Mouse (Mus musculus): ENCODE data around the gene Gm973.

Gm973 gene

DNA sequence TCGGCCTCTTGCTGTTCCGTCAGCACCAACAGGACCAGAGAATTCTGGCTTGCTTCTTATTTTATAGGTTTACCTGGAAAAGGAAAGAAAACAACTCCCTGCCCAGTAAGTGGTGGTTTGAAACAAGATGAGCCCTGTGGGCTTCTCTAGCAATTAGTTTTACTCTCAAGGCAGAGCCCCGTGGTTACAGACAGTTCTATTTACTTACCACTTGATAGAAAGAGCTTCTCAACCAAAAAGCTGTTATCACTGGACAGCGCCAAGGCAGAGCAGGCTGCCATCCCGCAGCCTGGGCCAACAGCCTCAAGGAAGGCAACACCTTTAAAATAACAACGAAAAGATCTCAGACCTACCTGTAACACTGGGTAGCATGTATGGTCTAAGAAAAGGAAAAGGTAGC, 26.2 kb downstream of the Gm973 start:
- no peak for DNase-seq (ENCODE audit: low spot score in 2 of 2)

DNA sequence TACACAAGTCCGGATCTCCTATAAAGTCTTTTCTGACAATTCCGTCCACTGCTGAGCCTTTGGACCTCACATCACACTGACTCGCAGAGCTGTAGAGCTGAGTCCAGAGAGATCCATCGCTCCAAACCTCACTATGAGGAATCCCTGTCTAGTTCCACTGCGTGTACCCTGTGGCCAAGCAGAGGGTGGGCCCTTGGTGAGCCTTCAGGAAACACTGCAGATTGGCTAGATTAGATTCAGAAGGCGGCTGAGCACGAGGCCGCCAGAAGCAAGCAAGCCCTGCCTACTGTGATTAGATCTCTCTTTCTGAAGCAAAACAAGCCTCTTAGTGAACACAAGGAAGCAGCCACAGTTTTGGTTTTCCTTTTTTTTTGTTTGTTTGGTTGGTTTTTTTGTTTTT, 27.8 kb downstream of the Gm973 start:
- DNase-seq (ENCODE audit: low spot score in 2 of 2), result no peak

DNA sequence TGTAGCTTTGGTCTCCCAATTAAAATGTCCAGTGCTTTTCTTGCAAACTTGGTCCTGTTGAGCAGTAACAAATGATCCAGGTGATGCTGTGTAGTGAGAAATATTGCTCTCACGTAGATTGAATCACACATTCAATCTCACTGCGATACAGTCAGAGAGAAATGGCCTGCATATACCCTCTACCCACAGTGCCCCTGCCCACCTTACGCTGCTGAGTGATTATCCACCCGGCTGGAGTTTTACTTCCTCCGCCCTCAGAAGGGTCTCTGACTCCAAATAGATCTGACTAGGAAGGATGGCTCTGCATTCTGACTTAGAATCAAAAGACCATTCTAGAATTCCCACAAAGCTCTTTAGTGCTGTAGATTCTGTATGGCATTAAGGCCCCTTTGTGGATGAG, 32.4 kb downstream of the Gm973 start:
- no peak for DNase-seq (ENCODE audit: low spot score in 2 of 2)

DNA sequence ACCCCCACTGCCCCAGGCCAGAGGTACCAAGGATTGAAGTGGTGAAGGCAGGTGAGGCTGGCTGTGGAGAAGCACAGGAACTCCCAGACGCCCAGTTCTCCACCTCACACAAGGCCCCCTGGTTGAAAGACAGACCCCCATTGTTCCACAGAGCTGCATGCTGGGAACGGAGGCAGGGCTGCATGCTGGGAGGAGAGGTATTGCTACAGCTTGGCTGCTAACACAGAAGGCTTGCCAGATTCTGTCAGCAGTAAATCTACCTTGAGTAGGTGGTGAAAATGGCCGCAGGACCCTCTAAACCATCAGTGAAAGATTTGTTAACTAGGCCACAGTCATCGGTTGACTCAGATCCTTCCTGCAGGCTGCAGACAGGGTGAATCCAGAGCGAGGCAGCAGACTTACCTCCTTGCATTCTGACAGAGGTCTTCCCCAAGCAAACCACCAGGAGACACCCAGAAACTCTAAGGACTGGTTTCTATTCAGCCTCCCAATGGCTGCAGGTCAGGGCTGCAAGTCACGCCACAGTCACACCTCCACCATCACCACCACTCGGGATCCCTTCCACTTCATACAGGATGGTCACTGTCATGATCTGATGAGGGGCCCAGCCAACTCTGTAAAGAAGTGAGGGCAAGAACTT, 33.1 kb downstream of the Gm973 start:
- DNase-seq (ENCODE audit: low spot score in 2 of 2), result no peak

DNA sequence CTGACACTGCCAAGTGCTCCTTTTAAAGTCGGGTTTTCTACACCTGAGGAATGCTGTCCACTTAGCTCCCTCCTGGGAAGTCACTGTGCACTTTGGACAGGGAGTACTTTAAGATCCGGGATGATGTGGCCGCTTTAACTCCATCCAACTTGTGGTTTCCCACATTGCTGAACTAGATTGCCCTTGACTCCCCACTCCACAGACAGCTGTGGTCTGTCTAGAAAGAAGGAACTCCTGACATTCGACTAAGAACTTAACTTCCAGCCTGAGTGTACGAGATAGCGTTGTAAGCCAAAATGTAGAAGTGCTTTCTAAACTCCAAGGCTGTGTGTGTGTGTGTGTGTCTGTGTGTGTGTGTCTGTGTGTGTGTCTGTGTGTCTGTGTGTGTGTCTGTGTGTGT, 34.2 kb downstream of the Gm973 start:
- DNase-seq (ENCODE audit: low spot score in 2 of 2), result no peak

DNA sequence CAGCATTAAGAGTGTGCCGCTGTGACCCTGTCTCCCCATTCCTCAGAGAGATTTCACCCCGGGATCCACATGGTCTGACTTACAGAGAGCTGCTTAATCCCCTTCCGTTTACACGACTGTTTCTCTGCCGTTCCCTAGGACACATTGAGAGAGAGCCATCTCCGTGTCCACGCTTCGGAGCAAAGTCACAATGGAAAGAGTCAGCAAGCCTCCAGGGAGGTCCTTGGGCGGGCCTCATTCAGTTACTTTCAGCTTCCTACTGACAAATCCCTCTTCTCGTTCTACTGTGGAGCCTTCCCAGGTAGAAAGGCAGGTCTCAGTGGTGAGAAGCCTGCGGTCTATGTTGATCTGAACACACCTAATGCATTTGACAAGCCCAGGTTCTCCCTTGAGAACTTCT, 34.9 kb downstream of the Gm973 start:
- DNase-seq (ENCODE audit: low spot score in 2 of 2), result no peak

DNA sequence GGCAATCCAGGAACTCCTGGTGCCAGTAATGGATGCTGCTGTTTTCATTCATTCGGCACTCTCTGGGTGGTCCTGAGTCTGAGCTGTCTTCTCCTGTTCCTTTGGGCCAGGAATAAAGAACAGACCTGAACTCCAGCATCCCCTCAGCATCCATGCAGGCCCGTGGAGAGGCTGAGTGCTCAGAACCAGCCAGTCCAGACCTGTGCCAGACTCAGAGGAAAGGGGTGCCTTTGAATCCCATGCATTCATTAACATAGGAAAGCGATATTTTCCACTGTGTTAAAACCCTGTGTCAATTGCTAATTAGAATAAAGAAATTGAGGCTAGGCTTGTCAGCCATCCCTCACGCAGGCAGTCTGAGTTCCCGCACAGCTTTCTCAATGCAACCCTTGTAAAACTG, 37.6 kb downstream of the Gm973 start:
- no peak for DNase-seq (ENCODE audit: low spot score in 2 of 2)

DNA sequence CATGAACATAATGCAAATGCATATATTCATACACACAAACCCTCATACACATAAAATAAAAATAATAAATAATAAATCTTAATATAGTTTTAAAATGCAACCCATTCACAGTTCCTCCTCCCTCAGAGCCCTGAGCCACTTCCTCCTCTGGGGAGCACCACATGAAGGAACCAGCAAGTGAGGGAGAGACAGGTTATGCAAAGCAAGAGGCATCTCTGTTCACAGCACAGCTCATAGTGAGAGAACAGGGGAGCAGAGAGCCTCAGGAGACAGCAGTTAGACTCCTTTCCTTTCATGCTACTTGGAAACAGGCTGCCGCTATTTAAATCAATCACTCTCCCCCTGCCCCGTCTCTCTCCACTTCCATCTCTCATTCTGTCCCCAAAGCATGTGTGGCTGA, 47.5 kb downstream of the Gm973 start:
- DNase-seq (ENCODE audit: low spot score in 2 of 2), result no peak

DNA sequence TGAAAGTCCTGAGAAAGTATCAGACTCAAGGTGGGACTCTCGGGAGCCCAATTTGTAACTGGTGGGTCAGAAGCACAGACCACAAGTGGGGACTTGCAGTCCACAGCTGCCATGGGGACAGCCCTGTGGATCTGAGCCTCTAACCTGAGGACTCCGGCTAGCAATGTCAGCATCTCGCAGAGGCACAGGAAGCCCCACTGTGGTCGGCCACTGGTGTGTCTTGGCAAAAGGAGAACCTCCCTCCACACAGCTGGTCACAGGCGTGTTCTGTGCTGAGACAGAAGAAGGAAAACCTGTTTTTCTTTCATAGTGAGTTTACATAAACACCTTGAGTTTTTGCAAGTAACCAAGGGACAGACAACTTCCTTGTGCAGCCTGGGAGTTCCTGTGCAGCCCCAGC, 49.7 kb downstream of the Gm973 start:
- DNase-seq (ENCODE audit: low spot score in 2 of 2), result no peak

DNA sequence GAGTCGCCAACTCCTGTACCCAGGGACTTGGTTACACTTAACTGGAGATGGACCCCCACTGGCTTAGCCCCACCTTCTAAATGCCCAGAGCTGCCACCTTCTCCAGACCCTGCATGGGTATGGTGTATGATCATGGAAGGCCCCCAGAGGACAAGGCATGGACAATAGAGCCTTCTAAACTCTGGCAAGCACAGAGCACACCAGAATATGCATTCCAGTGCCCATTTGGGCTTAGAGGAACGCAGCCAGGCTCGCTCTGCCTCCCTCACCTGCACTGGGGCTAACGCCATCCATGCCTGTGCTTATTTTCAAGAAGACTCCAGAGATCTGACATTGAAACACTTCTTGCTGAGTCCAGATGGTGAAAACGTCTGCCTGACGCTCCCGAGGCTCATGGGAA, 50.2 kb downstream of the Gm973 start:
- DNase-seq (ENCODE audit: low spot score in 2 of 2), result no peak

DNA sequence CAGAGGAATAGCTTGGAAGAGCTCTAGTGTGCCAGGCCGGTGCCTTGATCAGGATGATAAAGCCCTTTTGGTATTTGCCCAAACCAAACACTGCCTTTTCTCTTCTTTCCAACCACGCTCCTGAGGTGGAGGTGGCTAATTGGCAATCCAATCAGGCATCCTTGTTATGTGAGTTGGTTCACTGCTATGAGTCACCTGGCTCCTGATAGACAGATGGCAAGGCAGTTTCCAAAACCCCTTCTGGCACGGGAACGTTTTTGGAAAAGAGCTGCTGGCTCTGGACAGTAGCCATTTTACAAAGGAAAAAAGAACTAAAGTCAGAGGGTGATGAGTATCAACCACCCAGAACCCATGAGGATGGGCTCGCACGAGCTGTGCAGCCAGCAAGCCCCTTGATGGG, 50.9 kb downstream of the Gm973 start:
- peak in 1 of 2 experiments; percentile 27 for DNase-seq (ENCODE audit: low spot score in 2 of 2)

DNA sequence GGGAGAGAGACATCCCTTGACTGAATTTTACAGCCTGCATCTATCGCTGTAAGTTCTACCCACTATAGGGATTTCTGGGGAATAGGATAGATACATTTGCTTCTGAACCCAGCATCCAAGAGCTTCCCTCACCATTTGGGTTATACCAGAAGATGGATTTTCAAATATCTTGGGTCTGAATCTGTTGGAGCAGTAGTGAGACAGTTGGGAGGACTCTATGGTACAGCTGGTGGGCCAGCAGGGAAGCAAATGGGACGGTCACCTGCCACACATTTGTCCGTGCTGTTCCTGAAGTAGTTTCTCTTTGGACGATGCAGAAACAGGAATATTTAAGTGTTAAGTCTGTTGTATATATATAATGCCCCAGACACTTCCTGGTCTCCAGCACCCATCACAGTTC, 51.5 kb downstream of the Gm973 start:
- DNase-seq (ENCODE audit: low spot score in 2 of 2), result no peak

DNA sequence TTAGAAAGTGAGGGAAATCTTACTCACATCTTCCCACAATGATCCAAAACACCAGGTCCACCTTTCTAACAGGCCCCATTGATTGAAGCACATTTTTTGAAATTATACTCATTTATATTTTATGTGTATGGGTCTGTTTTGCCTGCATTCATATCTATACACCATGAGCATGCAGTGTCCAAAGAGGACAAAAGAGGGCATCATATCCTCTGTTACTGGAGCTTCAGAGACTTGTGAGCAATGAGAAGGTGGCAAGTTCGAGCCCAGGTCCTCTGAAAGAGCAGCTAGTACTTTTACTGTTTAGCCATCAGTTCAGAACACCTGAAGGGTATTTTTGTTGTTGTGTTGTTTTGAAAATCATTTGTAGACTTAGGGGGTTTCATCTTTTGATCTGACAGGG, 52.2 kb downstream of the Gm973 start:
- no peak for DNase-seq (ENCODE audit: low spot score in 2 of 2)

DNA sequence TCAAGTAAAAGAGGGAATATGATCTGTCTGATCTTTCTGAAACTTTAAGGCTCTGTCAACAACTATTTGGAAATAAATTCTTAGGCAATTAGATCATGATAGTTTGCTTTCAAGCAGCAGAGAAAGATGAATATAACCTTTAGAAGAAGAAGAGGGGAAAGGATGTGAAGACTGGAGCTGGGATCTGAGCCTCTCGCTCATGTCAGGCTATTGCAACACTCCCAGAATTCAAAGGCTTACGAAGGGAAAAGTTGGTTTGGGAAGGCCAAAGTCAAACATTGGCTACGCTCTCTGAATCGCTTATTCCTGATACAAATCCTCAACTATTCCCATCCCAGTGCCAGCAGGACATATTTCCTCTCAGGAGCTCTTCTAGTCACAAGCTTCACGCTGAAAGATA, 53.2 kb downstream of the Gm973 start:
- no peak for DNase-seq (ENCODE audit: low spot score in 2 of 2)

DNA sequence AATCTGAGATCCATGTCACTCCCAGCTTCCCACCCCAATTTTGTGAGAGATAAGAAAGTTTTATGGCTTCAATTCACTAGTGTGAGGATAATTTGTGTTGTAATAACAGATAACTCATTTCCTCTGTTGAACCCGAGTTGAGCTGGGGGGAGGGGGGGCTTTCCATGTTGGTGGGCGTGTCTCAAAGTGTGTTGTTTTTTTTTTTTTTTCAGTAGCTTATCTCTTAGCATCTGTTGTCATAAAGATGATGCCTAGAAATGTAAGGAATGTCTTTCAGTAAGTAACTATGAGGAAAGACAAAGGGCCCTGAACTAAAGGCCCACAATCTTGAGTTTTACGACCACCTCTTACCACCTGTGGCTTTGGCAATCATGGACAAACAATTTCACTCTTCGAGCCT, 54.7 kb downstream of the Gm973 start:
- no peak for DNase-seq (ENCODE audit: low spot score in 2 of 2)

DNA sequence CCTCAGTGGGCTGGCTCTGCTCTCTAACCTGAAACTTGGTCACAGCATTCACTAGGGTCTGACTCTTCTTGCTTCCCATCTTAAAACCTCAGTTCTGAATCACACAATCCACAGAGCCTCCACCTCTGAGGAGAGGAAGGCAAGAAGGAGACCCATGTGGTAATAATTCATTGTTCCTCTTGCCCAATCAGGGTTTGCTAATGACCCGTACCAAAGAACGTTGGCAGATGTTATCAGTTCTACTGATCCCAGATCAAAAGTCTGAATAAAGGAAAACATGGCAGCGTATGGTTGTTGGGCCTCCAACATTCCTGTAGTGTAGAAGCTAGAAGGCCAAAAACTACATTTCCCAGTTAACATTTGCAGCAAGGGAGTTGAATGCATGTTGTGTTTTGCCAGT, 55.4 kb downstream of the Gm973 start:
- no peak for DNase-seq (ENCODE audit: low spot score in 2 of 2)

DNA sequence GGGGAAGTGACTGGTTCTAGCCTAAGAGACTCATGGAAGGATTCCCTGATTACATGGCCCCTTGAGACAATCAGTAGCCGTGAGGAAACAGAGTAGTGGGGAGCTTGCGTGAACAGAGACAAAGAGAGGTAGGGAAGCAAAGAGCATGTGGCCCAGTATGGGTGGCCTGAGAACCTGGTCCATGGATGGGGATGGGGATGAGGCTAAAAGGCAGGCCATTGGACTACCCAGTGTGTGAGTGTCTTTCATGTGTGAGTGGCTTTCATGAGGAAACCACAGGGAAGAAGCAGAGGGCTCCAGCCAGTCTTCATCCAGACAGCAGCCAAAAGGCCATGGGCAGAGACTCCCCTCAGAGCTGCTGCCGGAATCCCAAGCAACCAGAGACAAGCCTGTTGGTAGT, 57.8 kb downstream of the Gm973 start:
- DNase-seq (ENCODE audit: low spot score in 2 of 2), result no peak

DNA sequence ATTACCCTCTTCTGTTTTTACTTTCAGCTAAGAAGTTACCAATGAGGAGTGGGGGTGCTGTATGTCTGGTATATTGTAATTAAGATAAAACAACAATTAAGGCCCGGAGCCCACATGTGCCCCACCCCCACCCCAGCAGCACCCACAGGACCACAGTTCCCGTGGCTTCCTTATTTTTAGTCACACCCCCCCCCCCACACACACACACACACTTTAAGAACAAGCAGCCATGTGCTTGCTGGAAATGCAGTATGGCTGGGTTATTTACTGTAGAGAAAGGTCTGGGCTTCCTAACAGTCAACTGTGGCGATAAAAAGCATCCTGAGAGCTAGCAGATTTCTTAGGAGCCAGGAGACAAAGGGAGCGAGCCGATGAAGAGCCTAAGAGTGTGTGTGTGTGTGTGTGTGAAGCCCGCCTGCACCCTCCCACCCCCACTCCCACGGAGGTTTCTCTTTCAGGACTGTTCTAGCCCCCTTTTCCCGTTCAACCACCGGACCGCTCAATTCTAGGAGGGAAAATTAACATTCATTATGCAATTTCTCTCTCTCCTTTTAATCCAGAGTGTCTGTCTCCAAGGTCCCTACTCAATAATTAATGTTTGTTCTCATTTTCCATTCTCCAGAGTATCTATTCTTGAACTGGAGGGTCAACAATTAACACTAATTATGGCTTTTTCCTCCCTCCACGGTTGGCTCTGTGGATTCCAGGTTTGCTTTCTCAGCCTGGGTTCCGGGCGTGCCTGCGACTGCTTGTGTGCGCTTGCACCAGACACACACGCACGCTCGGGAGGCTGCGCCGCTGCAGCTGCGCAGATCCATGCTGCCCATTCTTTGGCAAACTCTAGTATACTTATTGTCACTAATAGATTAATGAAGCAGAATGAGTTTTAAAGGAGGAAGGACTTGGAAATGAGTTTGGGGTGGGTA, 58.5 kb downstream of the Gm973 start:
- DNase-seq (ENCODE audit: low spot score in 2 of 2), result no peak

DNA sequence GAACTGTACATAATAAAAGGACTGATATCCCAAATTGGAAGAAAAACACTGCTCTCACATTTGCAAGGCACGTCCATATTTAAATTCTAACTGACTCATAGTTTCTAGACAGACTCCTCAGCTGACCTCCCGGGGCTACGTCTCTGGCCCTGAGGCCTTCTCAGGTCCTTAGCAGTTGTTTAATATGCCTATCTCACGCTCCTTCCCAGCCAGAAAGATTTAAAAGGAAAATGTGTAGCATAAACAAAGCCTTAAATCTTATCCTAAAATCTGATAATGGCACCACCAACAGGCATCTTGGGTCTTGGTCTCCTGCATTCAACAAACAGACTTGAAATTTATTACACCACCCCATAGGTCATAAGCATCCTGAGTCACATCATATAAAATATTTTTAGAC, 62.7 kb downstream of the Gm973 start:
- no peak for DNase-seq (ENCODE audit: low spot score in 2 of 2)

DNA sequence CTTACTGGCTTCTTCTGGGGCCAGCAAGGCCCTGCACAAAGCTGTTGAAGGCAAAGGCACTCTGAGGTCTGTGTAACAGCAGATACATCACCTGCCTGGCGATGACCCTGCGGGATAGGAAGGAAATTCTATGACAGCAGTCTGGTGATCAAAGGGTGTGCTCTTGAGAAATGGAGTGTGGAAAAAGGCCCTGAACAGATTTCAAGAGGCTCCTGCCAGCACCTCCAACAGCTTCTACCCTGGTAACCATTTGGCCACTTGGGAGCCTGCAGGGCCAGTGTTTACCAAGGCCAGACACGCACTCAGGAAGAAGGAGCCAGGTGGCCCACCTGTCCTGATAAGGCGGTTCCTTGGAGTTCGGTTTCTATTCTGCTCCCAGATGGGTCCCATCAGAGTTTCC, 63.3 kb downstream of the Gm973 start:
- no peak for DNase-seq (ENCODE audit: low spot score in 2 of 2)

DNA sequence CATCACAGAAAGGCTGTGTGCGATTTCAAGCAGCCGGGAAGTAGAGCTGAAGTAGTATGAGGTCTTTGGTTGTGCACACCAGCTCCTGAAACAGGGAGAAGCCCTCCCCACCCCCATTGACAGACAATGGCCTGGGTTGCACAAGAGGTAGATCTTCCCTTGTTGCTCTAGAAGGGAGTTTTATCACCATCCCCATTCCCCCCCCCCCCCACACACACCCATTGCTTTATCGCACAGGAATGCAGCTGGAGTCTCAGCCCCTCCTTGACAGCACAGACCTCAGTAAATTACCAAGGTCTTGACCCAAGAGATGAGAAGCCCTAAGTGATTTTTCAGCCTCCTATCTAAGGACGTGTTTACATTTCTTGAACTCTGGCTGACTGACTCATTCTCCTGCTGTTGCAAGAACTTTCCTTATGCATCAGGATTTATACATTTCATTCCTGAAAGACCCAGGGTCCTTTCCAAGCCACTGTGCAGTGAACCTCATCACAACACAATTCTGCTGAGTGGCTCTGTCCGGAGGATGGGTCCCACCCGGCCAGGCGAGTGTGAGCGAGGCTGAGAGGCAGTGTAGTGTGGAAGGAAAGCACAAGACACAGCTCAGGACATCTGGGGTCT, 64.2 kb downstream of the Gm973 start:
- DNase-seq (ENCODE audit: low spot score in 2 of 2), result no peak

DNA sequence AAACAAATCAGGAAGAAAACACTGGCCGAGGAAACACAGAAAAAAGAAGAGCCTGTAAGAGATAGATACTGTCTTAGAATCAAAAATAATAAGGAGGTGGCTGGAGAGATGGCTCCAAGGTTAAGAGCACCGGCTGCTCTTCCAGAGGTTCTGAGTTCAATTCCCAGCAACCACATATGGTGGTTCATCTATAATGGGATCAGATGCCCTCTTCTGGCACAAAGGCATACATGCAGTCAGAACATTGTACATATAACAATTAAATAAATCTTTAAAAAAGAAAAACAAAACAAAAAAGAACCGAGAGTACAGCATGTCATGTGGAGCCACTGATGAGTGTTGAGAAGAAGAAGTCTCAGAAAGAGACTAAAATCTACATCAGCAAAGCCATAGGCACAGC, 64.8 kb downstream of the Gm973 start:
- no peak for DNase-seq (ENCODE audit: low spot score in 2 of 2)
